Mouse (Mus musculus): ENCODE data around the gene Sh3rf1.

DNA sequence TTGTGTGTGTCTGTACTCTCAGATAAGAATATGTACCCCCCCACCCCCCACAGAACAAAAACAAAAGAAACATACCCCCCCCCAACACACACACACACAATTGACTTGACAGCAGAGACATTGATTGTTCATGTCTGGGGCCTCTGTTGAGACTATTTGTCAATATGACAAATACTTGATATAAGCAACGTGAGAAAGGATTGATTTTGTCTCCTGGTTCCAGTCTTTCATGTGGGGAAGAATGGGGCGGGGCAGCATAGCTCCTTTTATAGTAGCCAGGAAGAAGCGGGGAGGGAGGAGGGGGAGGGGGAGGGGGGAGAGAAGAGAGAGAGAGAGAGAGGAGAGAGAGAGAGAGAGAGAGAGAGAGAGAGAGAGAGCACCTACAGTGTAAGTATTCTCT, 15.9 kb downstream of the Sh3rf1 start:
- TF ChIP-seq POLR2A (IDR thresholded peaks at IDR 0.05; ENCODE audit: low read depth, low read length) (no peak), CTCF (IDR thresholded peaks at IDR 0.05; ENCODE audit: extremely low read depth, insufficient read length, insufficient replicate concordance, low read depth, low read length) (no peak)
